Mouse (Mus musculus) left cerebral cortex, adult 8-10 months (tissue): Measurements from ENCODE around the gene Dock9. TPM values are rescaled to one million over a fixed set of nuclear protein-coding genes. Genes with fewer than 3 reads are reported as not detected.
A peak's percentile ranks its signal among the peaks of the same experiment; 100 is the strongest.

Experiments used
- DNase-seq, 2 experiments: peaks; one replicate each; pipeline ENCODE4 v3.0.0; 2022; ENCODE audit warnings: low spot score in 2 of 2
- total RNA-seq, 4 experiments: library from RNA; stranded (reverse); gene quantifications; 2 replicates each; pipeline ENCODE4 v1.2.4; 2022

Gene Dock9
- total RNA-seq, 4 experiments from 2014 or later, result 80.7 to 83.1 (median 81.8) TPM

GRCm38 (mm10) chr14:121592356-121592755, 205.3 kb downstream of the Dock9 start:
- DNase-seq, result no peak

DNA sequence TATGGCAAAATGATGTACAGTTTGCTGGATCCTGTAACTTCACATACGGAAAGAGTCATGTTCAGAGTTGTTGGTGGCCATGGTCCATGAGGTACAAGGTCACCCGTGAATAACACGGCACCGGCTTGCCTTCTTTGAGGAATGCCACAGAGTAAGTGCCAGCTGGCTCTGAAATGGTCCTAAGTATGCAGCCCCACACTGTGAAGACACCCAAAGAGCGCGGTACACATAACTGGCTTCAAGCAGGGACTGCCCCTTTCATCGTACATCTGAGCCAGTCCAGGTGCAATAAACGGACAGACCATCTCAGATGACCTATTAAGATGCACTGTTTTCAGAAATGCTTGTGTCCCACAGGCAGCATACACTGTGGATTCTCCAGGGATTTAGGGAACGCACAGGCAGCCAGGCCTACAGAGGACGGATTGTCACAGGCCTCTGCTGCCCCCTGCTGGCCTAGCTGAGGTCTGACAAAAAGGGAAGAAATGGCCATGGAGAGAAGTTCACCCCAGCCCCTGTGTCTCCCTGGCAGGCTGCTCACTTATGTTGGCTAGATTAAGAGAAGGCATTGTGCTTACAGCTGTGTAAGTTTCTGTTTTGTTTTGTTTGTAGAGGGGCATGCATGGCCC, 208.4 kb downstream of the Dock9 start:
- no peak for DNase-seq

GRCm38 (mm10) chr14:121588451-121588850, 209.2 kb downstream of the Dock9 start:
- DNase-seq, result no peak

- no peak for DNase-seq
Observed at GRCm38 (mm10) chr14:121585906-121586765, 211.5 kb downstream of the Dock9 start.

- DNase-seq, result peak in 1 of 2 experiments; percentile 57
Observed at GRCm38 (mm10) chr14:121579055-121579454, 218.6 kb downstream of the Dock9 start.

- no peak for DNase-seq
Observed at GRCm38 (mm10) chr14:121573391-121573790, 224.2 kb downstream of the Dock9 start.

DNA sequence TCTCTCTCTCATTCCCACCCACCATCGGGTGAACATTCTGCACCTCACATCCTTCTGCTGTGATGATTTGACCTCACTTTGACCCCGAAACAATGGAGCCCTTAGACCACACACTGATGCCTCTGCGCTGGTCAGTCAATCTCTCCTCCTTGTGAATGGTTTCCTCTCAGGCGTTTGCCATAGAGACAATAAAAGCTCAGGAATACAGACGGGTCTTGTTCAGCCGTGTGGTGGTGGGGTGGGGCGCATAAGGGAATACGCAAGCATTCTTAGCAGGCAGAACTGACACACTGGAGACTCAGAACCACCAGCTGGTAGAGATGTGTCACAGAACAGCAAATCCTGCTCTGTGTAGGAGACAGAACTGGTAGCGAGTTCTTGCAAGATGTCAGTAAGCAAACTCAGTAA, 230.8 kb downstream of the Dock9 start:
- peak in 1 of 2 experiments; percentile 53 for DNase-seq

GRCm38 (mm10) chr14:121565930-121566329, 231.7 kb downstream of the Dock9 start:
- DNase-seq, result no peak

DNA sequence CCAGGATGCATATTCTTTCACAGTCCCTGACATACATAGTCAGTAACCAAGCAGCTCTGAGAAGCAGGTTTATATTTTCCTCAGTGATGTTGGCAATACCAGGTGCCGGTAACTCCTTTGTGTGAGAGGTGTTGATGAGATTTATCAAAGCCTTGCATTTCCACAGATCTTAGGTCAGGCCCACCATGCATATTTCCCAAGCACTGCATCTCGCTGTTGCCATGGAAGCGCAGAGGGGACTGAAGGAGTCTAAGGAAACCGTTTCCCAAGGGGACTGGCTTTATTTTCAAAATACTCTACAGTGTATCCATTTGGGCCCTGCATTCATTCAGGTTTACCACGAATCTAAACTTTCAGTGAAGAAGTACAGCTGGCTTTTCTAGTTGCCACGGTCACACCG, 233.0 kb downstream of the Dock9 start:
- DNase-seq, result no peak

DNA sequence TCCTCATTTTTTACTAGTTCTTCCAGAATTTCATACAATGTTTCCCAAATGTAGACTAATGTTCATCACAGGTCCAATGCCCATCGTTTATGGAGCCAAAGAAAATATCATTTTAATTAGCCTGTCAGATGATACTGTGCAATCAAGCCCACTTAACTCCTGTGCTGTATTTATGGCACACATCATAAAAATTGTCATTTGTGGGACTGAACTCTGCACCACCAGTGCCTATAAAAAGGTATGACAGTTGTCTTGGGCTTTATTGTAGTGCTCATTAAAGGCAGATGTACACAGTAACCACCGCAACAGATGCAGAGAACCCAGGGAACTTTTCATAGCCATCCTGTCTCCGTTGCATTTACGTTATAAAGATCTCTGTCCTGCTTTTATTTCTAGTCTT, 233.7 kb downstream of the Dock9 start:
- no peak for DNase-seq

GRCm38 (mm10) chr14:121559026-121559425, 238.6 kb downstream of the Dock9 start:
- no peak for DNase-seq

GRCm38 (mm10) chr14:121556401-121557315, 241.0 kb downstream of the Dock9 start:
- no peak for DNase-seq

DNA sequence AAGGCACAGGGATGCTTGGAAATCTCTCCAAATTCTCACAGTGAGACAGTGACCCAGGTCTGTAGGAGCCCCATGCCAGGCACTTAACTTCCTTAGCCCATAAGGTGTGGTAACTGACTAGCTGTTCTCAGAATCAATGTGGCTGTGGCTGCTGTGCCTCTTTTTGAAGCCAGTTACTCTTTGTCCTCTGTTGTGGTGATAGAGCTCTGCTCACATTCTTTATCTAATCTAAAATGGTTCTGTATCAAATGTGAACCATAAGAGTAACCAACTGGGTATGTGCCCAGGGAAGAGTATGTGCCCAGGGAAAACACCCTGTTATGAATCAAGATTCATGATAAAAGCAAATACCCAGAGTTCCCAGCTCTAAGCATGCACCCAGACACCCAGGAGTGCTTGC, 243.9 kb downstream of the Dock9 start:
- DNase-seq, result no peak

- DNase-seq, result no peak
Observed at GRCm38 (mm10) chr14:121552586-121552985, 245.1 kb downstream of the Dock9 start.

DNA sequence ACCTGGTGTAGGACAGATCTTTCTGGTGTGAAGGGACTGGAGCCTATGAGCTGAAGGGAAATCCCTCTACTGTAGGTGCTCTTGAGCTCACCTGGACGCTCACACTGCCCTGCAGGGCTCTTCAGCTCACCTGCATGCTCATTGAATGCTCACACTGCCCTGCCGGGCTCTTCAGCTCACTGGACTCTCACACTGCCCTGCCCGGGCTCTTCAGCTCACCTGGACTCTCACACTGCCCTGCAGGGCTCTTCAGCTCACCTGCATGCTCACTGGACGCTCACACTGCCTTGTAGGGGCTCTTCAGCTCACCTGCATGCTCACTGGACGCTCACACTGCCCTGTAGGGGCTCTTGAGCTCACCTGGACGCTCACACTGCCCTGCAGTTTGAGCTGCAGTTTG, 247.8 kb downstream of the Dock9 start:
- no peak for DNase-seq

DNA sequence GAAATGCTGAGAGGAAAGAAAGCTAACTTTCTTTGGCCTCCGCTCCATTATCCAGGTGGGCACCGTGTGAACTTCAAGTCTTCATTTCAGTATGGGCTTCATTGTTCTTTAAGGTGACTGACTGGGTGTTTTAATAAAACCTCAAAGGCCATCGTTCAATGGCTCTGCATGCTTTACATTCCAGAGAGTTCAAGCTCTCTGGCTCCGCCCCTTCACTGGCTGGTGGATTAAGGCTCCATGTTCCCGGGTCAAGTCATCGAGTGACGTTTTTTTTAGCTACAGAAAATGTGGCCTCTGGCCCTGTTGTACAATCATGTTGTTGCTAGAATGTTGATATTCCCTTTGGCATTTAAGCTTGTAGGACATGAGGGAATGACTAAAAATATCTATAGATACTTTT, 249.9 kb downstream of the Dock9 start:
- DNase-seq, result no peak

- no peak for DNase-seq
Observed at GRCm38 (mm10) chr14:121546621-121547020, 251.0 kb downstream of the Dock9 start.

DNA sequence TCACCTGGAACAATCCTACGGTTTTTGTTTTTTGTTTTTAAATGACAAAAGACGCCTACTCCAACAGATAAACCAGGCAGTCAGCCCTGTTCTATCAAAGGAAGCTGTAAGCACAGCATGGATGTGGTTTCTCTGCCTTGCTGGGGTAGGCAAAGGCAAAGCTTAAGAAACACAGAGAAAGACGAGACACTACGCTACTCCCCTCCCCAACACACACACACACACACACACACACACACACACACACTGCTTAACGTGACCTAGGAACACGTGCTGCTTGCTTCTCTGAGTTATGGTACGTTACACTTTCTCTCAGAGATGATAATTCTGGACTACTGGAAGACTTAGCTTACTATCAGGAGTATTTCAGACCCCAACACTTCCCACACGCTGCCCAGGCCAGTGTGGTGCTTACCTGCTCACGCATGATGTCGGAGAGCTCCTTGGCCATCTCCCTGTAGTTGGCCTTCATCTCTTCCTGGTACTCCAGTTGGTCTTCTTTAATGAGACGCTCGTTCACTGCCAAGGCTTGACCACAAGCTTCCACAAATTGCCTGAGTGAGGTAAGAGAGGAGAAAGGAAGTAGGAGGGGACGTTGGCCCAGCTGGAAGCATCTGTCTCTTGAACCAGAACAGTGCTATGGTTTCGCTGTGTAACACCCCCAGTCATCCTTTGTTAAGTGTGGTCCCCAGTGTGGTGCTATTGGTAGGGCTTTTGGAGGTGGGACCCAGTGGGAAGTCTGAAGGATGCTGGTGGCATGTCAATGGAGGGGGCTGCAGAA, 251.9 kb downstream of the Dock9 start:
- no peak for DNase-seq

- no peak for DNase-seq
Observed at GRCm38 (mm10) chr14:121541262-121541661, 256.4 kb downstream of the Dock9 start.

- no peak for DNase-seq
Observed at GRCm38 (mm10) chr14:121534501-121534900, 263.1 kb downstream of the Dock9 start.

- no peak for DNase-seq
Observed at GRCm38 (mm10) chr14:121530853-121531252, 266.8 kb downstream of the Dock9 start.
